Mouse (Mus musculus) MEL (cell line): Measurements from ENCODE around the gene Ovca2. TPM values are rescaled to one million over a fixed set of nuclear protein-coding genes. Genes with fewer than 3 reads are reported as not detected.

Experiments
- DNase-seq: peaks from one replicate; pipeline ENCODE4 v3.0.0; 2011; ENCODE audit warnings: low read depth, low spot score
- H3K27ac ChIP-seq: 2 replicates; pipeline ENCODE4 v1.5.1; 2012; ENCODE audit warnings: low read depth, mild to moderate bottlenecking, control low read depth, low read length, moderate library complexity; ENCODE audit not compliant: control insufficient read depth
- H3K27me3 ChIP-seq, 2 experiments: fragments of 150-350 bp in 1 of 2; sonication (generic) in 1 of 2; 2 replicates each; pipeline ENCODE4 v1.6.1; 2012; ENCODE audit warnings: low read length in 2 of 2, mild to moderate bottlenecking in 2 of 2, improper control_type of control experiment in 1 of 2, moderate library complexity in 1 of 2; ENCODE audit not compliant: insufficient read depth in 2 of 2, control insufficient read depth in 1 of 2
- H3K36me3 ChIP-seq, 2 experiments: 2 replicates each; pipeline ENCODE4 v1.6.1; 2012 to 2014; ENCODE audit warnings: low read length in 2 of 2, improper control_type of control experiment in 1 of 2, inconsistent platforms in 1 of 2, mild to moderate bottlenecking in 1 of 2; ENCODE audit not compliant: insufficient read depth in 2 of 2, control insufficient read depth in 1 of 2
- H3K4me1 ChIP-seq, 2 experiments: fragments of 150-350 bp in 1 of 2; sonication (generic) in 1 of 2; 2 replicates each; pipeline ENCODE4 v1.6.1; 2012; ENCODE audit warnings: low read length in 2 of 2, improper control_type of control experiment in 1 of 2, mild to moderate bottlenecking in 1 of 2; ENCODE audit not compliant: insufficient read depth in 2 of 2, control insufficient read depth in 1 of 2
- H3K4me3 ChIP-seq, 2 experiments: fragments of 150-350 bp in 1 of 2; sonication (generic) in 1 of 2; 2 replicates each; pipeline ENCODE4 v1.5.1; 2012; ENCODE audit warnings: low read depth in 2 of 2, low read length in 2 of 2, mild to moderate bottlenecking in 2 of 2, moderate library complexity in 2 of 2, control low read depth in 1 of 2, improper control_type of control experiment in 1 of 2; ENCODE audit not compliant: control insufficient read depth in 1 of 2, insufficient read depth in 1 of 2
- H3K79me2 ChIP-seq: 2 replicates; pipeline ENCODE4 v1.6.1; 2012; ENCODE audit warnings: mild to moderate bottlenecking, low read length, moderate library complexity; ENCODE audit not compliant: control insufficient read depth, poor library complexity, insufficient read depth
- H3K9ac ChIP-seq: 2 replicates; pipeline ENCODE4 v1.6.1; 2012; ENCODE audit warnings: low read depth, mild to moderate bottlenecking, control low read depth, low read length, moderate library complexity; ENCODE audit not compliant: control insufficient read depth, poor library complexity, severe bottlenecking
- H3K9me3 ChIP-seq: fragments of 150-350 bp; sonication (generic); replicated peaks from 2 replicates; pipeline ENCODE4 v1.6.1; 2012; ENCODE audit warnings: mild to moderate bottlenecking, low read length, improper control_type of control experiment, moderate library complexity; ENCODE audit not compliant: insufficient read depth
- BHLHE40 ChIP-seq: IDR thresholded peaks from 2 replicates; pipeline ENCODE4 v1.6.1; 2012; ENCODE audit warnings: low read depth, mild to moderate bottlenecking, inconsistent platforms, low read length, improper control_type of control experiment, borderline replicate concordance
- CHD1 ChIP-seq: IDR thresholded peaks from 2 replicates; pipeline ENCODE4 v1.6.1; 2012; ENCODE audit warnings: low read depth, mild to moderate bottlenecking, inconsistent platforms, low read length, improper control_type of control experiment
- CHD2 ChIP-seq: IDR thresholded peaks from 2 replicates; pipeline ENCODE4 v1.6.1; 2011; ENCODE audit warnings: low read length, improper control_type of control experiment
- CTCF ChIP-seq, 3 experiments: IDR thresholded peaks in 2 of 3; conservative IDR thresholded peaks in 1 of 3; 2 replicates each; pipeline ENCODE4 v1.5.1; 2011 to 2012; ENCODE audit warnings: low read length in 3 of 3, low read depth in 2 of 3, mild to moderate bottlenecking in 2 of 3, improper control_type of control experiment in 1 of 3, inconsistent platforms in 1 of 3, mixed read lengths in 1 of 3, moderate library complexity in 1 of 3; ENCODE audit not compliant: control insufficient read depth in 1 of 3, insufficient read depth in 1 of 3, poor library complexity in 1 of 3, severe bottlenecking in 1 of 3
- E2F4 ChIP-seq: IDR thresholded peaks from 2 replicates; pipeline ENCODE4 v1.6.1; 2011; ENCODE audit warnings: low read depth, low read length, improper control_type of control experiment, borderline replicate concordance
- ELF1 ChIP-seq: IDR thresholded peaks from 2 replicates; pipeline ENCODE4 v1.6.1; 2014; ENCODE audit warnings: low read depth, mild to moderate bottlenecking, inconsistent platforms, low read length, improper control_type of control experiment, moderate library complexity
- EP300 ChIP-seq, 2 experiments: IDR thresholded peaks; 2 replicates each; pipeline ENCODE4 v1.6.1; 2011; ENCODE audit warnings: improper control_type of control experiment in 2 of 2, low read length in 2 of 2, low read depth in 1 of 2, mild to moderate bottlenecking in 1 of 2
- ETS1 ChIP-seq: IDR thresholded peaks from 2 replicates; pipeline ENCODE4 v1.6.1; 2012; ENCODE audit warnings: low read depth, mild to moderate bottlenecking, inconsistent platforms, low read length, improper control_type of control experiment, moderate library complexity
- GABPA ChIP-seq: IDR thresholded peaks from 2 replicates; pipeline ENCODE4 v1.6.1; 2012; ENCODE audit warnings: low read depth, mild to moderate bottlenecking, inconsistent platforms, low read length, improper control_type of control experiment, moderate library complexity
- GATA1 ChIP-seq: IDR thresholded peaks from 2 replicates; pipeline ENCODE4 v1.6.1; 2011; ENCODE audit warnings: low read depth, low read length, improper control_type of control experiment
- HCFC1 ChIP-seq: IDR thresholded peaks from 2 replicates; pipeline ENCODE4 v1.6.1; 2012; ENCODE audit warnings: low read depth, mild to moderate bottlenecking, inconsistent platforms, low read length, improper control_type of control experiment, moderate library complexity
- JUND ChIP-seq: IDR thresholded peaks from 2 replicates; pipeline ENCODE4 v1.6.1; 2011; ENCODE audit warnings: low read depth, mild to moderate bottlenecking, improper control_type of control experiment, low read length
- KAT2A ChIP-seq: conservative IDR thresholded peaks from 2 replicates; pipeline ENCODE4 v1.6.1; 2012; ENCODE audit warnings: low read depth, low read length, improper control_type of control experiment, inconsistent platforms
- MAFK ChIP-seq: IDR thresholded peaks from 2 replicates; pipeline ENCODE4 v1.6.1; 2011; ENCODE audit warnings: low read depth, mild to moderate bottlenecking, low read length, improper control_type of control experiment, borderline replicate concordance
- MAX ChIP-seq: IDR thresholded peaks from 2 replicates; pipeline ENCODE4 v1.6.1; 2011; ENCODE audit warnings: low read length, improper control_type of control experiment
- MAZ ChIP-seq: IDR thresholded peaks from 2 replicates; pipeline ENCODE4 v1.6.1; 2012; ENCODE audit warnings: low read depth, mild to moderate bottlenecking, inconsistent platforms, low read length, improper control_type of control experiment
- MEF2A ChIP-seq: IDR thresholded peaks from 2 replicates; pipeline ENCODE4 v1.6.1; 2014; ENCODE audit warnings: low read depth, mild to moderate bottlenecking, inconsistent platforms, low read length, improper control_type of control experiment; ENCODE audit not compliant: poor library complexity, insufficient replicate concordance, severe bottlenecking; ENCODE audit errors: extremely low read depth
- MXI1 ChIP-seq: IDR thresholded peaks from 2 replicates; pipeline ENCODE4 v1.6.1; 2011; ENCODE audit warnings: mild to moderate bottlenecking, low read depth, low read length, improper control_type of control experiment
- MYB ChIP-seq: IDR thresholded peaks from 2 replicates; pipeline ENCODE4 v1.6.1; 2011; ENCODE audit warnings: mild to moderate bottlenecking, low read depth, low read length, improper control_type of control experiment
- NRF1 ChIP-seq: IDR thresholded peaks from 2 replicates; pipeline ENCODE4 v1.6.1; 2014; ENCODE audit warnings: low read depth, mild to moderate bottlenecking, inconsistent platforms, low read length, improper control_type of control experiment, moderate library complexity; ENCODE audit not compliant: poor library complexity, insufficient read depth, severe bottlenecking
- POLR2A ChIP-seq, 2 experiments: IDR thresholded peaks; 2 replicates each; pipeline ENCODE4 v1.6.1; 2011 to 2012; ENCODE audit warnings: low read length in 2 of 2, mild to moderate bottlenecking in 2 of 2, control low read depth in 1 of 2, improper control_type of control experiment in 1 of 2, low read depth in 1 of 2, moderate library complexity in 1 of 2; ENCODE audit not compliant: control insufficient read depth in 1 of 2, insufficient read depth in 1 of 2, poor library complexity in 1 of 2
- POLR2AphosphoS2 ChIP-seq: IDR thresholded peaks from 2 replicates; pipeline ENCODE4 v1.6.1; 2011; ENCODE audit warnings: low read length, improper control_type of control experiment
- POLR2AphosphoS5 ChIP-seq: IDR thresholded peaks from 2 replicates; pipeline ENCODE4 v1.6.1; 2012; ENCODE audit warnings: low read depth, borderline replicate concordance, mild to moderate bottlenecking, inconsistent platforms, low read length, moderate library complexity, mixed read lengths
- RAD21 ChIP-seq: IDR thresholded peaks from 2 replicates; pipeline ENCODE4 v1.6.1; 2011; ENCODE audit warnings: mild to moderate bottlenecking, low read depth, low read length, improper control_type of control experiment
- RCOR1 ChIP-seq: IDR thresholded peaks from 2 replicates; pipeline ENCODE4 v1.6.1; 2012; ENCODE audit warnings: low read depth, mild to moderate bottlenecking, inconsistent platforms, low read length, improper control_type of control experiment
- SIN3A ChIP-seq: IDR thresholded peaks from 2 replicates; pipeline ENCODE4 v1.6.1; 2012; ENCODE audit warnings: low read length, improper control_type of control experiment, inconsistent platforms
- SMC3 ChIP-seq: IDR thresholded peaks from 2 replicates; pipeline ENCODE4 v1.6.1; 2011; ENCODE audit warnings: low read depth, low read length, improper control_type of control experiment
- TAL1 ChIP-seq: IDR thresholded peaks from 2 replicates; pipeline ENCODE4 v1.6.1; 2012; ENCODE audit warnings: mild to moderate bottlenecking, inconsistent platforms, low read length, moderate library complexity, mixed read lengths
- TBP ChIP-seq: IDR thresholded peaks from 2 replicates; pipeline ENCODE4 v1.8.0; 2011; ENCODE audit warnings: low read depth, low read length, improper control_type of control experiment
- TCF12 ChIP-seq: IDR thresholded peaks from 2 replicates; pipeline ENCODE4 v1.6.1; 2014; ENCODE audit warnings: low read depth, mild to moderate bottlenecking, inconsistent platforms, low read length, improper control_type of control experiment, moderate library complexity
- UBTF ChIP-seq: IDR thresholded peaks from 2 replicates; pipeline ENCODE4 v1.6.1; 2012; ENCODE audit warnings: low read depth, mild to moderate bottlenecking, inconsistent platforms, low read length, improper control_type of control experiment, moderate library complexity, borderline replicate concordance; ENCODE audit not compliant: insufficient read depth
- USF2 ChIP-seq, 2 experiments: IDR thresholded peaks; 2 replicates each; pipeline ENCODE4 v1.6.1; 2011 to 2012; ENCODE audit warnings: improper control_type of control experiment in 2 of 2, low read length in 2 of 2, borderline replicate concordance in 1 of 2, inconsistent platforms in 1 of 2, low read depth in 1 of 2, mild to moderate bottlenecking in 1 of 2; ENCODE audit not compliant: insufficient read depth in 1 of 2
- ZC3H11A ChIP-seq: IDR thresholded peaks from 2 replicates; pipeline ENCODE4 v1.6.1; 2012; ENCODE audit warnings: low read depth, mild to moderate bottlenecking, inconsistent platforms, low read length, improper control_type of control experiment
- ZMIZ1 ChIP-seq: IDR thresholded peaks from 2 replicates; pipeline ENCODE4 v1.6.1; 2012; ENCODE audit warnings: low read depth, mild to moderate bottlenecking, inconsistent platforms, low read length, improper control_type of control experiment, moderate library complexity
- ZNF384 ChIP-seq: IDR thresholded peaks from 2 replicates; pipeline ENCODE4 v1.6.1; 2012; ENCODE audit warnings: low read depth, mild to moderate bottlenecking, inconsistent platforms, low read length, improper control_type of control experiment
- polyA plus RNA-seq, 2 experiments: library from polyadenylated mRNA; stranded (reverse) in 1 of 2; unstranded in 1 of 2; fragments of >175 nt in 1 of 2; fragments of >200 nt in 1 of 2; gene quantifications; 2 replicates each; pipeline versions ENCODE4 v1.2.1 to v1.2.4; 2012; ENCODE audit warnings: low replicate concordance in 2 of 2, low read depth in 1 of 2; ENCODE audit not compliant: insufficient read length in 2 of 2, insufficient read depth in 1 of 2, missing spikeins in 1 of 2
- total RNA-seq: library from RNA; depleted of rRNA; stranded (reverse); fragments of 300-350 nt; gene quantifications from 2 replicates; pipeline ENCODE4 v1.2.3, GENCODE M21; 2012

Gene Ovca2
- total and polyA plus RNA-seq, 3 experiments: 23.1 to 33.1 TPM; not detected in 1

DNA sequence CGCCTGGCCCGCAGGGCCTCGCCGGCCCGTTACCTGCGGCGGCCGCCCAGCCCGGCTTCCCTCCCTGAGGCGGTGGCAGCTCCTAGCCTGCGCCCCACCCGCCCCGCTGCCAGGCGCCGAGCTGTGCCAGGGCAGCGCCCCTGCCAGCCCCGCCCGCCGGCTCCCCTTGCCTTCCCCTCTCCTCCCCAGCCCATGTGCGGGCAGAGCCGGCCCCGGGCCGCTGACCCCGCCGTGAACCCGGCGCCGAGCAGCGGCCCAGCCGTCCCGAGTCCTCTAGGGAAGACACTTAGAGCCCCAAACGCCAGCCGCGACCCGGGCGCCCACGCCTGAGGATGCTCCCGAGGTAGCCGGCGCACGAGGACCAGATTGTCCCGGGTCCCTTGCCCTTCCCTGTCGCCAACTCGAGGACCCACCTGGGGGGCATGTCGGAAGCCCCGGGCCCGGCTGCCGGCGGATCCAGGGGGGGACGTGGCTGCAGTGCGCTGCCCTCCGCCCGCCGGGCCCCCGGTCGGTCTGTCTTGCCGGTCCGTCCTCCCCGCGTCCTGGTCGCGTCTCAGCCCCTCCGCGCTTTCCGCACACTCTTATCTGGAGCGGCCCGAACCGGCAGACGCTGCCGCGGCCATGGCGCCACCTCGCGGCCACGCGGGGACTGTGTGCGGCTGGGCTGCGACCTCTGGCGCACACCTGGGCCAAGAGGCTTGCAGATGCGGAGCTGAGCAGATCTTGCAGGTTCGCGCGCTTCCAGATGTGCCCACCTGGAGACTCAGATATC is 9.9 kb downstream of the Ovca2 start:
- Histone ChIP-seq H3K36me3 (peaks cover 0 to 15% of the 10 kb centered on the region in 2 experiments; a peak in 2 of 4 replicates), H3K4me3 (peak overlapping the region; percentile 70 to 81), H3K27me3 (no peaks in the 10 kb centered on the region), H3K79me2 (peaks cover 32% of the 10 kb centered on the region), H3K4me1 (peaks cover 0 to 23% of the 10 kb centered on the region in 2 experiments; a peak in 2 of 4 replicates), H3K9ac (peak overlapping the region; percentile 85), H3K27ac (peak overlapping the region; percentile 97), H3K9me3 (no peaks in the 10 kb centered on the region)
- DNase-seq: peak; percentile 97
- TF ChIP-seq ELF1 (no peak), UBTF (peak; percentile 78; the same call in 1 of the 2 replicates), MEF2A (no peak), MXI1 (0 out of 2 replicates have a peak, but pooled peaks have one; percentile 56), BHLHE40 (no peak), CHD2 (no peak), EP300 (IDR thresholded peaks at IDR 0.05; ENCODE audit: low read depth in 1 of 2, low read length in 2 of 2) (peak in 1 of 2 experiments; percentile 56; a peak in 2 of 4 replicates), CTCF (IDR thresholded peaks at IDR 0.05 in 2 of 3, conservative IDR thresholded peaks at IDR 0.05 in 1 of 3; ENCODE audit: control insufficient read depth in 1 of 3, insufficient read depth in 1 of 3, low read depth in 2 of 3, low read length in 3 of 3, poor library complexity in 1 of 3, severe bottlenecking in 1 of 3) (peak; percentile 73 to 100 (median 97); a peak in 5 of 6 replicates), POLR2A (IDR thresholded peaks at IDR 0.05; ENCODE audit: control insufficient read depth in 1 of 2, insufficient read depth in 1 of 2, low read depth in 1 of 2, low read length in 2 of 2, poor library complexity in 1 of 2) (peak; percentile 53 to 74; a peak in 3 of 4 replicates), TCF12 (peak; percentile 73), E2F4 (no peak; the same call in 1 of the 2 replicates), ZMIZ1 (no peak), ETS1 (peak; percentile 43), ZC3H11A (peak; percentile 80), SIN3A (peak; percentile 87; the same call in 1 of the 2 replicates), TBP (no peak), KAT2A (no peak), MYB (no peak), ZNF384 (no peak), GABPA (no peak), RAD21 (peak; percentile 81), MAFK (no peak), MAZ (peak; percentile 73; the same call in 1 of the 2 replicates), HCFC1 (0 out of 2 replicates have a peak, but pooled peaks have one; percentile 36), GATA1 (peak; percentile 51; the same call in 1 of the 2 replicates), SMC3 (peak; percentile 97), NRF1 (peak; percentile 29; the same call in 1 of the 2 replicates), USF2 (IDR thresholded peaks at IDR 0.05; ENCODE audit: borderline replicate concordance in 1 of 2, insufficient read depth in 1 of 2, low read depth in 1 of 2, low read length in 2 of 2) (no peak), CHD1 (0 out of 2 replicates have a peak, but pooled peaks have one; percentile 61), TAL1 (peak; percentile 32; the same call in 1 of the 2 replicates), POLR2AphosphoS5 (no peak), RCOR1 (no peak), POLR2AphosphoS2 (no peak), JUND (no peak), MAX (no peak; the same call in 1 of the 2 replicates)
